Mouse (Mus musculus): Measurements from ENCODE around the gene Arpp21.

DNA sequence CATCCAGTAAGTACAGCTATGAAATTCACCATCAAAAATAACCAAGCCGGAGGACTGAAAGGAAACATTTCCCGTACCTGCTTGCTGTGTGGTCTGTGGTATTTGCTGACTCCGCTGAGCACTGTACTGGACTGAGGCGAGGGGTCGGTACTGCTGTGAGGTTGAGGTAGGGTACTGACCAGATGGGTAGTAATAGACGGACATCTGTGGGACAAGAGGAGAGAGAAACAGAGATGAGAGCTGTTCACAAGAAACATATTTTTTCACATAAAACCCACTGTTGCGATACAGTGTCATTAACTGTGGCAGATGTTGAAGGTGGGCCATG is 116.7 kb downstream of the Arpp21 start:
- TF ChIP-seq MAFK (IDR thresholded peaks at IDR 0.05; ENCODE audit: insufficient read depth, low read depth, low read length) (no peak), ZC3H11A (IDR thresholded peaks at IDR 0.05; ENCODE audit: borderline replicate concordance, low read depth, low read length) (no peak)
